Mouse (Mus musculus): ENCODE measurements at regions not wholly inside any gene's neighbourhood (a gene's known extent, or its start where the extent isn't known, plus 50 kb on each side); places are given as distances from the start of the nearest gene placed in this dataset.

DNA sequence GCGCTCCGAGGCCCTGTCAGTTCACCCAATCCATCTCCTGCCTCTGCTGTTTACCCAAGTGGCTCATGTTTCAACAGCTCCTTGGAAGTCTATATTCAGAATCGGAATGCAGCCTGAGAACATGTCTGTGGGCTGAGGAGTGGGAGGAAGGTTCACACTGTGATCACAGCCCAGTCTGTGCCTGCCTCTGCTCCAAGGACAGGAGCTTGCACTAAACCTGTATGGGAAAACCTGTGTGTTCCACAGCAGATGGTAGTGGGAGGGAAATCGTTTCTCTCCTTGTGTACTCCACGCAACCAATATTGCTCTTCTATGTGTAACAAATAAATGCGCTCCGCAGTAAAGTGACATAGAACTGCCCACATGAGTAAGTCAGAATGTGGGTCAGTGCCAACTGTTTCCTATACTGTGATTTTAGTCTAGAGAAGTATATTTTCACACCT lies 514.0 kb upstream of the Epha7 start:
- DNase-seq (ENCODE audit: low spot score), result peak; percentile 3

DNA sequence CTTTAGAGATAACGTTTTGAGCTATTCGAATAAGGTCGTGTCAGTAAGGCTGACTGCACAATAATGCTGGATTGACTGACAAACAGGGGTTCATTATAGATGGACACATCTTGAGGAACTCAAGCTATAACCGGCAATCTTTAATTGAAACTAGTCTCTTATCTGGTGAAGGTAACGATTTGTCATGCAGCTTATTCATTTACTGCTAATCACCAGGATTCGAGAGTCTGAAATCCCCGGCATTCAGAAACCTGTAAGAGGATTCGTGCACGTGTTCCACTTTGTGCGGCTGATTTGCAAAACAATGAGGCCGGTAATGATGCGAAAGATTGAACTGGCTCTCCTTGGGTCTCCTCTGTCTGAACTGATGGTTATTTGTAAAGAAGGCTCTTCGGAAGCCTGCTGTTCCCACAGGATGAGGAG lies 512.9 kb upstream of the Epha7 start:
- DNase-seq (ENCODE audit: low spot score), result no peak

GRCm38 (mm10) chr4:28301686-28302085 lies 511.2 kb upstream of the Epha7 start:
- DNase-seq (ENCODE audit: low spot score), result no peak

DNA sequence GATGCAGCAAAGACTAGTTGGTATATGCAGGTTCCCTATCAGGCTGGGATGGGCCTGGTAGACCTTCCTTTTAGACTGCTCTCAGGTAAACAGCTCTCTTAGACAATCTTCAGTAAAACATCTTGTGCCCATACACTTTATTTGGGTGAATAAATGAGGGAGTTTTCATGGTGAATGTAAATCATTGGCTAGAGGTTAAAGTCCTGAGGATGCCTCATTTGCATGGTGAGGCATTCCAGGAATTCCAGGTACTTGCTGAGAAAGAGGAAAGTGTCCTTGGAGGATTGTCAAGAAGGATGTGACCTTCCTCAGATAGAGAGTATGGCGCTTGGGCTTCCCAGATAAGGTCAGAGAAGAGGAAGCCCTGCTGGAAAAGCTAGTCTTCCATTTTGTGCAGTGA lies 481.9 kb upstream of the Epha7 start:
- DNase-seq (ENCODE audit: low spot score), result no peak

- no peak for DNase-seq (ENCODE audit: low spot score)
Measured at GRCm38 (mm10) chr4:28364566-28364965, 448.4 kb upstream of the Epha7 start.

GRCm38 (mm10) chr4:28377087-28377486 lies 435.8 kb upstream of the Epha7 start:
- DNase-seq (ENCODE audit: low spot score), result no peak

- no peak for DNase-seq (ENCODE audit: low spot score)
Measured at GRCm38 (mm10) chr4:28378661-28379060, 434.3 kb upstream of the Epha7 start.

- no peak for DNase-seq (ENCODE audit: low spot score)
Measured at GRCm38 (mm10) chr4:28424341-28424740, 388.6 kb upstream of the Epha7 start.

- DNase-seq (ENCODE audit: low spot score), result no peak
Measured at GRCm38 (mm10) chr4:28440161-28440560, 372.8 kb upstream of the Epha7 start.

DNA sequence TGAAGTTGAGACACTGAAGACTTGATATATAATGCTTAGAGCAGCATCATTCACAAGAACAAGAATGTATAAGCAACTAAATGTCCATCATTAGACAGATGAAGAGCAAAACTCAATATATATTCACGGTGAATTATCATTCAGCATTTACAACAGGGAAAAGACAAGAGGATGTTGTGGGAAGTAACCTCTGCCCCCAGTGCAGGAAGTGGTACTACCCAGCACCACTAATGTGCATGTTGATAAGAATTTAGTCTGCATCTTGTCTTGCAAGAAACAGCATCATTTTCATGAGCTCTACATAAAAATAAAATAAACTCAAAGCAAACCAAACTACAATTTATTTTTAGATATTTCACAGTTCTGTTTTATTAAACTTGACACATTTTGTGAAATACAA lies 359.8 kb upstream of the Epha7 start:
- no peak for DNase-seq (ENCODE audit: low spot score)

- no peak for DNase-seq (ENCODE audit: low spot score)
Measured at GRCm38 (mm10) chr4:28456312-28456711, 356.6 kb upstream of the Epha7 start.

Measured in urinary bladder, postnatal 25 days (tissue).